Mouse (Mus musculus) embryo, embryonic 9.5 days (tissue): ENCODE measurements at regions not wholly inside any gene's neighbourhood (a gene's known extent, or its start where the extent isn't known, plus 50 kb on each side); places are given as distances from the start of the nearest gene placed in this dataset.
A peak's percentile ranks its signal among the peaks of the same experiment; 100 is the strongest.
"Not testable (repeated sequence)": the region's sequence is repeated elsewhere in the genome, so short reads cannot be mapped to it uniquely, and the experiment has no call there.

Experiments
- DNase-seq: peaks from one replicate; pipeline ENCODE4 v3.0.0-alpha.2; 2017; ENCODE audit errors: extremely low spot score

GRCm38 (mm10) chr12:119102106-119102505 is 135.9 kb upstream of the Abcb5 start:
- not testable (repeated sequence) for DNase-seq

GRCm38 (mm10) chr12:119099736-119100135 is 133.5 kb upstream of the Abcb5 start:
- no peak for DNase-seq

- no peak for DNase-seq
Measured at GRCm38 (mm10) chr12:119097814-119098213, 131.6 kb upstream of the Abcb5 start.

- DNase-seq = no peak
Measured at GRCm38 (mm10) chr12:119094314-119094713, 128.1 kb upstream of the Abcb5 start.

- no peak for DNase-seq
Measured at GRCm38 (mm10) chr12:119093402-119093801, 127.2 kb upstream of the Abcb5 start.

GRCm38 (mm10) chr12:119089292-119089691 is 123.1 kb upstream of the Abcb5 start:
- no peak for DNase-seq

GRCm38 (mm10) chr12:119088666-119089065 is 122.4 kb upstream of the Abcb5 start:
- no peak for DNase-seq

GRCm38 (mm10) chr12:119084814-119085213 is 118.6 kb upstream of the Abcb5 start:
- no peak for DNase-seq

DNA sequence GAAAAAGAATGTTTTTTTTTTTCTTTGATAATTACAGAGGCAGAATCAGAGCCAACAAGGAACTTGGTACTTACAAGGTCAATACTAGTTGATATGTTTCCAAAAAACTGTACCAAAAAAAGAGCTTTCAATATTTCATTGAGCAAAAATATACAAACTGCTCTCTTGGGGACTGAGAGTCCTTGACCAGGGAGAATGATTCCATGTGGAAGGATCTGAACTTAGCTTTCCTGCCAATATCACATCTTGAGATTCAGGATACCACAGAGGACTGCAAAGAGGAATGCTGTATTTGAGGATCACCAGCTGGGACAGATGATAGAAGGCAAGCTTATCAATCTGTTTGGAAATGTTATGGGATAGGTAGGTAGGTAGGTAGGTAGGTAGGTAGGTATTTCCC is 116.6 kb upstream of the Abcb5 start:
- no peak for DNase-seq

DNA sequence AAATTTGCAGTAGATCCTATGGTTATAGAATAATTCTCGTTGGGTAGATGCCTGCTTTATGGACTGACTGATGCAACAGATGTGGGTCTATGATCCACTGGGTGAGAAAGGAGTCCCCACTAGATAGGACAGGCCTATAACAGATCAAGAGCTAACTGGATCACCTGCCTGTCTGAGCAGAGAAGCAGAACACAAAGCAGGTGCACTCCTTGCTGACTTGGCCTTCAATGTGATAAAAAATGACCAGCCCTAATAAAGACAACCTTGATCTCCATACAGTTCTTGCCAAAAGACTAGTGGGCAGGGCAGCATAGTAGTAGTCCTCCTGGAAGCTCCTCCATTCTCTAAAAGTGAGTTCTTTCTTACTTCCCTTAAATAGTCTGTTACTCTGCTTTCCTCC is 109.6 kb upstream of the Abcb5 start:
- no peak for DNase-seq

- no peak for DNase-seq
Measured at GRCm38 (mm10) chr12:119074742-119075478, 108.7 kb upstream of the Abcb5 start.

DNA sequence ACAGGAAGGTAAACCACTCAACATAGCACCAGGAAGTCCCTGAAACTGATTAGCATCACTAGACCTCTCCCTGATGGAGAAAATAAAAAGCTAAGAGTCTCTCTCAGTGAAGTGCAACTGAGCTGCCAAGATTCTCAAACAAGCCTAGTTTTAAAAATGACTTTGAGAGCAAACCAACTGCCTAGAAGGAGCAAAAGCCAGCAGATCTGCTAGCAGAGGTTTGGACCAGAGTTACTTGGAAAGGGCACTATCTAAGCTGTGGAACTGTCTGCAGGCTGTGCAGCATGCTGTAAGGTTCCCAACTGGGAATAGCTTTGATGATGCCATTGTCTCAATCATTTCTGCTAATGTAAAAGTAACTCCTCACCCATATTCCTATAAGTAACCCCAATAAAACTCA is 107.9 kb upstream of the Abcb5 start:
- no peak for DNase-seq

GRCm38 (mm10) chr12:119070963-119071362 is 104.7 kb upstream of the Abcb5 start:
- no peak for DNase-seq

DNA sequence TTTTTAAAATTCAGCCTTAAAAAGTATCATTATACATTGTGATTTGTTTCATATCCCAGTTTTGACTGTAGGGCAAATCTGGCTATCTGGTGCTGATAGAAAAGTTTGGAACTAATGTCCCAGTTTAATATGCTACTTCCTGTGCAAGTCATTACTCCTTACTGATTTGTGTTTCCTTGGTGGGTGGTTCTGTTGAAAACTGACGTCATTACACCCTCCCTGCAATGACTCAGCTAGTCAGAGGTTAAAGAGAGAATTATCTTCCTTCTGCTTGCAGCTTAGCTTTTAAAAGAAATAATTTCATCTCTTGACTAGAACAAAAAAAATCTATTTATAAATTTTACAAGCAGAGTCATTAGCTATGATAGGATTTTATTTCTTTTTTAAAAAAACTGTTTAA is 104.2 kb upstream of the Abcb5 start:
- no peak for DNase-seq

GRCm38 (mm10) chr12:119069747-119070146 is 103.5 kb upstream of the Abcb5 start:
- no peak for DNase-seq

GRCm38 (mm10) chr12:119068079-119068478 is 101.9 kb upstream of the Abcb5 start:
- DNase-seq = no peak

DNA sequence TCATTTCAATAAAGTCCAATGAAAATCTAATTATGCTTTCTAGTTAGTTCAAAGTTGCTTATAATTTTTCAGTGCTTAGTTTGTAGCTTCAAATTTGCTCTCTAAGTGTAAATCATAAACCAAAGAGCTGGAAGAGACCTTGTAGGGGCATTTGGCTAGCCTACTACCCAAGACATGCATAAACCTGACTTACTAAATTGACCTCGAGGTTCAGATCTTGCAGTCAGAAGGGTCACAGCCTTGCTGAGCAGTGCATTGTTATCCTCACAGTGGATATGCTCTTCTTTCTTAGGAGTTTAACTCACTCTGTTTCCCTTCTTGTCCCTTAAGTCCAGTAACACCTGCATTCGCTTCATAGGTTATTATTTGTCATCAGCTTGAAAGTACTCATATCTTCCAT is 96.7 kb upstream of the Abcb5 start:
- DNase-seq = no peak

DNA sequence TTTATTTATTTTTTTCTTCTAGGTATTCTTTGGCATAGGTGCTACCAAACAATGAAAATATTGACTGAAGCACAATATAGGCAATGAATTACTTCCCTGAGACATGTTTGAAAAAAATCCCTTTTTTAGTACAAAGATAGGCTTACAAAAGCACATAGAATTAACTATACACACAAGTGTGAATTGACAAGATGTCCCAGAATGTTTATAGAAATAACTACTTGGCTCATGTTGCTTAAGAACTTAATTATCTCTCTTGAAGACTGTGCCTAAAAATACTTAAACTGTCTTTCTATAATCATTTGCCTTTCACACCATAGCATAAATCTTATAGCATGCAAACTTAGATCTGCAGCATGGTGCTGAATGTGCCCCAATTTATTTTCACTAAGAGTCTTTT is 96.3 kb upstream of the Abcb5 start:
- DNase-seq = no peak

DNA sequence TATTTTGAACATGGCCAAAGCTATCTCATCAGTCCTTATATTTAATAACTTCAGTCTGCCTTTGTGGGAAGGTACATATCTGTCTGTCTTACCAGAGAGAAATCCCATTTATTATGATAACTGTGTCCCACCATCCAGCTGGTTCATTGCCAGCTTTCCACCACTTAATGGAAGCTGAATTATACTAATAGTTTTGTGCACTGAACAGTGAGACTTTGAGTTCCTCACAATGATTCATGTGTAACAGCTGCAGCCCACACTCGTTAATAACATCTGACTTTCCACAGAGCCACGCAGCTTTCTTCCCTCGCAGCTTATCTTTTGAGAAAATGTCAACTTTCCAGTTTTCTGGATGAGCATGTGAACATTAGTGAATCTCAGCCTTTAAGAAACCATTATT is 88.3 kb upstream of the Abcb5 start:
- DNase-seq = no peak

GRCm38 (mm10) chr12:119051692-119052379 is 85.6 kb upstream of the Abcb5 start:
- no peak for DNase-seq

DNA sequence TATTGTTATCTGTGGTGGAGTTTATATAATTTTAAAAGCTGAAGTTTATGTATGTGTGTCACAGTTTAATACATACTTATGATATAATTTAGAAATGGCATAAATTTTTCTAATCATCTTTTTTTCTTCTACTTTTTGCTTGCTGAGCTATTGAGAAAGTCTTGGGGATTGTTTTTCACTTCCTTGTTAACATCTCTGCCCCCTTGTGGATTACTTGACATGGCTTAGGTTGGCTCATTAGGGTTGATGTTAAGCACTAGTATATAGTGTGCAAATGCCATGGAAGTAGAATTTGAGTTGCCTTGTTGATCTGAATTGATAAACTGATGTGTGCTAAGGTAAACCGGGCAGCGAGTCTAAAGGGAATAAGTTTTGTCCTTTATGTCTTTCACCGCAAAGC is 72.1 kb upstream of the Abcb5 start:
- no peak for DNase-seq

DNA sequence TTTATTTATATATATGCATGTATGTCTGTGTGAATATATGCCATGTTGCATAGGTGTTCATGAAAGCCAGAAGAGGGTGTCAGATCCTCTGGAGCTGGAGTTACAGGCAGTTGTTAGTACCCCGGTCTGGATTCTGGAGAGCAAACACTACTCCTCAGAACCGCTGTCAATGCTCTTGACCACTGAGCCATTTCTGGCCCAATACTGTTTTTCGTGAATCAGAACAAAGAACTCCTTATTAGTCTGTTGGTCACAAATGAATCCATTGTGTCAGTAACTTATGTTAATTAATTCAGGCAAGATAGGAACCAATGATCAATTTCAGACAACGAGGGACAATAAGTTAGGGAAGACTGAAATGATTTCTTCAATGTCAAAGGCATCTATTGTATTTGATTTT is 68.6 kb upstream of the Abcb5 start:
- DNase-seq = no peak

GRCm38 (mm10) chr12:119028711-119029110 is 62.5 kb upstream of the Abcb5 start:
- DNase-seq = no peak

- DNase-seq = peak; percentile 43
Measured at GRCm38 (mm10) chr12:119028161-119028560, 61.9 kb upstream of the Abcb5 start.
